Mouse (Mus musculus) layer of hippocampus, adult 11-12 months (tissue): ENCODE measurements around the gene Snx30.

Source experiments
- DNase-seq: peaks from one replicate; pipeline ENCODE4 v3.0.0; 2022; ENCODE audit warnings: low spot score

The Snx30 gene

GRCm38 (mm10) chr4:59794116-59794515 is 11.5 kb upstream of the Snx30 start:
- DNase-seq = no peak

- DNase-seq = no peak
These were observed 9.7 kb upstream of the Snx30 start for GRCm38 (mm10) chr4:59795788-59796455.

GRCm38 (mm10) chr4:59800181-59800580 is 5.5 kb upstream of the Snx30 start:
- DNase-seq = no peak

- DNase-seq = no peak
These were observed 4.2 kb upstream of the Snx30 start, which contains the start of gene Inip for GRCm38 (mm10) chr4:59801489-59801888. Gene Inip (minus strand): TSS chr4:59801589.

- DNase-seq = peak; percentile 53
These were observed 3.5 kb upstream of the Snx30 start for GRCm38 (mm10) chr4:59802107-59802506.

- DNase-seq = no peak
These were observed 2.8 kb upstream of the Snx30 start for GRCm38 (mm10) chr4:59802792-59803191.

GRCm38 (mm10) chr4:59803358-59803757 is 2.3 kb upstream of the Snx30 start:
- no peak for DNase-seq

- no peak for DNase-seq
These were observed 886 bp upstream of the Snx30 start for GRCm38 (mm10) chr4:59804754-59805153.

GRCm38 (mm10) chr4:59805968-59806878 is 583 bp downstream of the Snx30 start:
- DNase-seq = peak; percentile 48

GRCm38 (mm10) chr4:59806879-59807195 is 1.2 kb downstream of the Snx30 start:
- no peak for DNase-seq

- DNase-seq = no peak
These were observed 1.9 kb downstream of the Snx30 start for GRCm38 (mm10) chr4:59807521-59807920.

GRCm38 (mm10) chr4:59808396-59808795 is 2.8 kb downstream of the Snx30 start:
- no peak for DNase-seq

- DNase-seq = no peak
These were observed 8.5 kb downstream of the Snx30 start for GRCm38 (mm10) chr4:59814094-59814493.

GRCm38 (mm10) chr4:59815121-59815810 is 9.6 kb downstream of the Snx30 start:
- no peak for DNase-seq

GRCm38 (mm10) chr4:59816016-59816415 is 10.4 kb downstream of the Snx30 start:
- DNase-seq = no peak

GRCm38 (mm10) chr4:59816477-59816876 is 10.8 kb downstream of the Snx30 start:
- DNase-seq = no peak

GRCm38 (mm10) chr4:59817790-59818189 is 12.2 kb downstream of the Snx30 start:
- DNase-seq = no peak

GRCm38 (mm10) chr4:59818498-59818897 is 12.9 kb downstream of the Snx30 start:
- DNase-seq = no peak

- no peak for DNase-seq
These were observed 13.4 kb downstream of the Snx30 start for GRCm38 (mm10) chr4:59819054-59819472.

- peak; percentile 39 for DNase-seq
These were observed 13.9 kb downstream of the Snx30 start for GRCm38 (mm10) chr4:59819477-59820022.

- no peak for DNase-seq
These were observed 15.9 kb downstream of the Snx30 start for GRCm38 (mm10) chr4:59821516-59821915.

GRCm38 (mm10) chr4:59822119-59822518 is 16.5 kb downstream of the Snx30 start:
- no peak for DNase-seq
